Mouse (Mus musculus): ENCODE measurements around the gene Srrd.

DNA sequence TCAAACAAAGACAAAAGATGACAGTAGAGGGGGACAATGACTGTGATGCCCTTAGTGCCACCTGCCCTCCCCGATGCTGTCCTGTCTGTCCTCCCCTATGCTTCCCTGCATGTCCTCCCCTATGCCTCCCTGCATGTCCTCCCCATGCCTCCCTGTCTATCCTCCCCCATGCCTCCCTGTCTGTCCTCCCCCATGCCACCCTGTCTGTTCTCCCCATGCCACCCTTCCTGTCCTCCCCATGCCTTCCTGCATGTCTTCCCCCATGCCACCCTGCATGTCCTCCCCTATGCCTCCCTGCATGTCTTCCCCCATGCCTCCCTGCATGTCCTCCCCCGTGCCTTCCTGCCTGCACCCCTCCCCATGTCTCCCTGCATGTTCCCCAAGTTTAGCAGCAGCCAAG lies 42.7 kb downstream of the Srrd start:
- TF ChIP-seq POLR2A (IDR thresholded peaks at IDR 0.05; ENCODE audit: borderline replicate concordance, low read depth, low read length), result no peak
- no peak for TF ChIP-seq CTCF (IDR thresholded peaks at IDR 0.05; ENCODE audit: low read depth, low read length)
